Mouse (Mus musculus) urinary bladder, adult 2 months (tissue): Measurements from ENCODE around the gene Zfyve27. TPM values are rescaled to one million over a fixed set of nuclear protein-coding genes. Genes with fewer than 3 reads are reported as not detected.

Source experiments
- DNase-seq: peaks from one replicate; pipeline ENCODE4 v3.0.0; 2022; ENCODE audit warnings: low spot score
- polyA plus RNA-seq: library from polyadenylated mRNA; depleted of rRNA; stranded (reverse); fragments of >200 nt; gene quantifications from 2 replicates; pipeline ENCODE4 v1.2.3, GENCODE M21; 2012

The Zfyve27 gene
- polyA plus RNA-seq, 1 experiment: 50.3 TPM

GRCm38 (mm10) chr19:42142757-42143156, 21.0 kb upstream of the Zfyve27 start:
- no peak for DNase-seq

- DNase-seq: no peak
Observed at GRCm38 (mm10) chr19:42144067-42144466, 19.7 kb upstream of the Zfyve27 start.

GRCm38 (mm10) chr19:42144541-42145167, 19.1 kb upstream of the Zfyve27 start:
- DNase-seq: peak; percentile 59

- DNase-seq: no peak
Observed at GRCm38 (mm10) chr19:42145210-42145609, 18.5 kb upstream of the Zfyve27 start.

GRCm38 (mm10) chr19:42145731-42146130, 18.0 kb upstream of the Zfyve27 start:
- no peak for DNase-seq

GRCm38 (mm10) chr19:42146276-42147010, 17.3 kb upstream of the Zfyve27 start:
- no peak for DNase-seq

GRCm38 (mm10) chr19:42147170-42147768, 16.5 kb upstream of the Zfyve27 start, which contains the start of gene Marveld1:
Marveld1 (plus strand) TSS chr19:42147400.
- peak; percentile 66 for DNase-seq

- DNase-seq: peak; percentile 67
Observed at GRCm38 (mm10) chr19:42147769-42148568, 15.8 kb upstream of the Zfyve27 start.

- DNase-seq: peak; percentile 33
Observed at GRCm38 (mm10) chr19:42148569-42148860, 15.2 kb upstream of the Zfyve27 start.

- peak; percentile 70 for DNase-seq
Observed at GRCm38 (mm10) chr19:42151990-42152389, 11.8 kb upstream of the Zfyve27 start.

GRCm38 (mm10) chr19:42157493-42158237, 6.1 kb upstream of the Zfyve27 start:
- DNase-seq: no peak

GRCm38 (mm10) chr19:42158246-42159017, 5.3 kb upstream of the Zfyve27 start:
- DNase-seq: no peak

- DNase-seq: no peak
Observed at GRCm38 (mm10) chr19:42164188-42164587, 437 bp downstream of the Zfyve27 start.

GRCm38 (mm10) chr19:42166130-42166529, 2.4 kb downstream of the Zfyve27 start:
- DNase-seq: peak; percentile 83

- no peak for DNase-seq
Observed at GRCm38 (mm10) chr19:42166766-42167165, 3.0 kb downstream of the Zfyve27 start.

- DNase-seq: no peak
Observed at GRCm38 (mm10) chr19:42167489-42167888, 3.7 kb downstream of the Zfyve27 start.

- no peak for DNase-seq
Observed at GRCm38 (mm10) chr19:42169322-42169975, 5.7 kb downstream of the Zfyve27 start.

GRCm38 (mm10) chr19:42170025-42170969, 6.5 kb downstream of the Zfyve27 start:
- peak; percentile 79 for DNase-seq

- no peak for DNase-seq
Observed at GRCm38 (mm10) chr19:42176841-42177240, 13.1 kb downstream of the Zfyve27 start.
